Mouse (Mus musculus) small intestine, adult 2 months (tissue): ENCODE results near the gene Uqcc2. TPM values are rescaled to one million over a fixed set of nuclear protein-coding genes. Genes with fewer than 3 reads are reported as not detected.
A peak's percentile ranks its signal among the peaks of the same experiment; 100 is the strongest.

Source experiments
- H3K27ac ChIP-seq: fragments of 200-500 bp; 2 replicates; pipeline ENCODE4 v1.5.1; 2012; ENCODE audit warnings: low read depth, low read length, control low read depth, inconsistent platforms; ENCODE audit not compliant: insufficient read depth
- H3K27me3 ChIP-seq: fragments of 200-500 bp; 2 replicates; pipeline ENCODE4 v1.6.1; 2012; ENCODE audit warnings: mild to moderate bottlenecking, moderate library complexity, low read length, inconsistent platforms; ENCODE audit not compliant: control insufficient read depth, insufficient read depth
- H3K36me3 ChIP-seq: fragments of 200-500 bp; 2 replicates; pipeline ENCODE4 v1.6.1; 2012; ENCODE audit warnings: mild to moderate bottlenecking, low read length, control low read depth, inconsistent platforms; ENCODE audit not compliant: control insufficient read depth, insufficient read depth
- H3K4me1 ChIP-seq: fragments of 200-500 bp; 2 replicates; pipeline ENCODE4 v1.6.1; 2012; ENCODE audit warnings: low read length, inconsistent platforms, mixed read lengths; ENCODE audit not compliant: control insufficient read depth, insufficient read depth, insufficient read length
- H3K4me3 ChIP-seq: fragments of 200-500 bp; 2 replicates; pipeline ENCODE4 v1.5.1; 2012; ENCODE audit warnings: low read depth, mild to moderate bottlenecking, control low read depth, inconsistent platforms, low read length, moderate library complexity
- CTCF ChIP-seq: fragments of 200-500 bp; IDR thresholded peaks from 2 replicates; pipeline ENCODE4 v1.5.1; 2012; ENCODE audit warnings: low read depth, mild to moderate bottlenecking, control low read depth, inconsistent platforms, low read length, moderate library complexity, mixed read lengths; ENCODE audit not compliant: insufficient replicate concordance, insufficient read length; ENCODE audit errors: extremely low read depth
- POLR2A ChIP-seq: fragments of 200-500 bp; IDR thresholded peaks from 2 replicates; pipeline ENCODE4 v1.6.1; 2012; ENCODE audit warnings: low read depth, mild to moderate bottlenecking, control low read depth, inconsistent platforms, low read length, moderate library complexity
- WGBS: fragments of 180-500 bp; shearing (Covaris S2); methylation state at CpG from one replicate; pipeline ENCODE4 v1.1.7; 2018; 5-methylcytosine and 5-hydroxymethylcytosine counted together
- polyA plus RNA-seq: library from polyadenylated mRNA; depleted of rRNA; stranded (reverse); fragments of >200 nt; gene quantifications from 2 replicates; pipeline ENCODE4 v1.2.3, GENCODE M21; 2012

Uqcc2 gene
- polyA plus RNA-seq, 1 experiment = 103 TPM

DNA sequence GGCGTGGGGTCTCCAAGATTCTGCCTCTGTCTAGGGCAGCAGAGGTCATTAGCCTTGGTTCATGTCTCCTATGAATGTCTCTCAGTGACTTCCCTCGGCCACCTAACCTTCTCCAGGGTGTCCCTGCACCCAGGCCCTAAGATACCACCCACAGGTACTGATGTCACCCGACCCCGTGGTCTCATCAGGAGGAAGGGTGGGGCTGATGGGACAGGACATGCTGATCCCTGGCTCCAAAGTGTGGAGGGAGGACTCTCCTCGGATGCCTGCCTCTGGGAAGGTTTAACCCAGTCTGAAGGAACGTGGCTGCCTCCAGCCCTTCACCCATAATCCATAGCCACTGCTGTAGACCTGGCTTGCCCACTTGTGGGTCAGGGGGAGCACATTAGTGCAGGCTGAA lies 33.2 kb upstream of the Uqcc2 start:
- Histone ChIP-seq H3K4me3 (no peak overlapping the region), H3K27me3 (no peaks in the 10 kb centered on the region), H3K36me3 (no peaks in the 10 kb centered on the region), H3K4me1 (no peaks in the 10 kb centered on the region), H3K27ac (no peak overlapping the region)
- TF ChIP-seq POLR2A (no peak), CTCF (no peak)
- WGBS = 71% methylated on average over 6 of the region's 6 CpGs

DNA sequence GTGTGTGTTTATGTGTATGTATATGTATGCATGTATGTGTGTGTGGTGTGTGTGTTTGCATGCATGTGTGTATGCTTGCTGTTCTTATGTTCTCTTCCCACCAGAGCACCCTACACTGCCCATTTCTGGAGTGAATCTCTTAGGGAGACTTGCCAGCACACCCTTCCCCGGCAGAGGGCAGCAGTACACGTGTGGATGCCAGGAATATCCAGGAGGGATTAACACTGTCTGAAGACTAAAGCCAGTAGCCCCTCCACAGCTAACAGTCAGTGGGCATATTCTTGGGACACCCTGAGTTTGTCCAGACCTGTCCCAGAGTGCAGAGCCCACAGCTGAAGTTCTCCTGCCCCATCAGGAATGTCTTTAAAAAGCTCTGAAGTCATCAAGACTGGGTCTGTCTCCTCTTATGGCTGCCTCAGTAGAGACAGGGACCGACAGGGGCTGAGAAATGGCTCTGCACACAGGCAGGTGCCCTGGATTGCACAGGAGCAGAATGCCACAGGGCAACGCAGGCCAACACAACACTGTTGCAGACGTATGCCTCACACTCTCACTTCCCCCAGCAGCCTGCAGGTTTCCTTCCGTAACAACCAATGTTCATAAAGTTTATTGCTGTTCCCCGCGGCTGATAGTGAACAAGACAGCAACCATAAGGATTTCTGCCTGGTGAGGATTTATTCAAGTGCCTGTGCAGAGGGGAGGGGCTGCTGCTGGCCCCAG lies 31.5 kb upstream of the Uqcc2 start:
- 25% methylated on average over 8 of the region's 8 CpGs for WGBS
- Histone ChIP-seq H3K27ac (no peak overlapping the region), H3K27me3 (no peaks in the 10 kb centered on the region), H3K4me3 (no peak overlapping the region), H3K4me1 (no peaks in the 10 kb centered on the region), H3K36me3 (no peaks in the 10 kb centered on the region)
- TF ChIP-seq CTCF (peak; percentile 44; the same call in 1 of the 2 replicates), POLR2A (no peak)

GRCm38 (mm10) chr17:27160905-27161304 lies 27.2 kb upstream of the Uqcc2 start:
- 45% methylated on average over 4 of the region's 4 CpGs for WGBS
- TF ChIP-seq POLR2A (no peak), CTCF (no peak)

GRCm38 (mm10) chr17:27159169-27159568 lies 25.5 kb upstream of the Uqcc2 start:
- no peak overlapping the region for H3K27ac ChIP-seq
- H3K36me3 ChIP-seq = no peaks in the 10 kb centered on the region
- 75% methylated on average over 7 of the region's 7 CpGs for WGBS
- no peaks in the 10 kb centered on the region for H3K27me3 ChIP-seq
- H3K4me1 ChIP-seq = no peaks in the 10 kb centered on the region
- H3K4me3 ChIP-seq = no peak overlapping the region
- TF ChIP-seq CTCF (no peak), POLR2A (no peak)

More at GRCm38 (mm10) chr17:27160905-27161304, 27.2 kb upstream of the Uqcc2 start:
- no peaks in the 10 kb centered on the region for H3K4me1 ChIP-seq
- no peak overlapping the region for H3K4me3 ChIP-seq
- no peaks in the 10 kb centered on the region for H3K27me3 ChIP-seq
- H3K36me3 ChIP-seq = no peaks in the 10 kb centered on the region
- no peak overlapping the region for H3K27ac ChIP-seq

DNA sequence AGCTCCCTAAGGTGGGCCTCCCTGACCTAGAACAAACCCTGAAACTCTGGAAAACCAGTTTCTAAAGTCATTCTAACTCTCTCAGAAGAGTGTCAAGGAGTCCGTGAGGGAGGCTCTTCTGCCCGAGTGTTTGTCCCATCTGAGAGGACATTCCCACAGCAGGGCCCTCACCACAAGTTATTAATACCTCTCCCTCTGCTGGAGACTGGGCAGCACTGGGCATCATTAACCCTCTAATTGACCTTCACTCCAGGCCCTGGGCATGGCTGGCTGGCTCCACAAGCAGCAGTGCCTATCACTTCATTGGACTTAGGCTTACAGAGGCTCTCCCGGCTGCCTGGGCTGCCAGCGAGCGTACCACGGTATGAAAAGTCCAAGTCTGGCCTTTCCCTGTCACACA lies 24.7 kb upstream of the Uqcc2 start:
- no peak overlapping the region for H3K4me3 ChIP-seq
- TF ChIP-seq POLR2A (no peak), CTCF (no peak)
- H3K36me3 ChIP-seq = no peaks in the 10 kb centered on the region
- no peaks in the 10 kb centered on the region for H3K27me3 ChIP-seq
- H3K27ac ChIP-seq = no peak overlapping the region
- H3K4me1 ChIP-seq = no peaks in the 10 kb centered on the region
- WGBS = 85% methylated on average over 6 of the region's 6 CpGs

DNA sequence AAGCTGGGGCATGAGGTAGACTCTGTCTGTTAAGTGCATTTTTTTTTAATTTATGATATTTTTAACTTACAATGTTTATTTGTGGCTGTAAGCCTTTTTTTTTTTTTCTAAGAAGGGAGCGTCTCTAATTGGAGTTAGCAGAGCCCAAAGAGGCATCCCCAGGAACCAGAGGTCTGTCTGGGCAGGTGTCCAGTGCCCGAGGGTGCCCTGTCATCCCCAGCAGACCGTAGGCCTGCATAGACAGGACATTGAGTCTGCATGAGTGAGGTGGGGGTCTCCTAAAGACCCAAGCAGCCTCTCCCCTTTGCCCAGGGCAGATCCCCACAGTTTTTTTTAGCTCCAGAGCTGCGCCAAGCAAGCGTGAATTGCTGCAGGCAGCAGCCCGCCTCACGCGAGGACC lies 22.0 kb upstream of the Uqcc2 start:
- Histone ChIP-seq H3K4me3 (no peak overlapping the region), H3K4me1 (no peaks in the 10 kb centered on the region), H3K27me3 (no peaks in the 10 kb centered on the region), H3K27ac (no peak overlapping the region), H3K36me3 (no peaks in the 10 kb centered on the region)
- no peak for TF ChIP-seq POLR2A
- no peak for TF ChIP-seq CTCF
- 81% methylated on average over 8 of the region's 8 CpGs for WGBS

DNA sequence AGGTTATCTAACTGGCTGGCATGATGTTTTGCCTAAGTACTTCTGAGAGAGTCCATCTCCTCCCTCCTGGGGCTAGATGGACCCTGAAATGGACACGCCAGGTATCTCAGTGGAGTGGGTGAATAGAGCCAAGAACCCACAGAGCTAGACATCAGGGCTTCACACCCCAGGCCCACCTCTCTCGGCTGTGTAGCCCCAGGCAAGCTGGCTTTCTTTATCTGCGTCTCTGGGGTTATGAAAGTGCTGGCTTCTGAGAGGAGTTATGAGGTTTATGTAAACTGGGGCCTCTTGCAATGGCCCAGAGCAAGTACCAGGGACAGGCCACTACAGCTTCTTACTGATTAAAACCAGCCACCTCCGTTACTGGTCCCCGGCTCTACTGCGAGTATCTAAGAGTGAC lies 21.2 kb upstream of the Uqcc2 start:
- Histone ChIP-seq H3K4me3 (no peak overlapping the region), H3K27me3 (no peaks in the 10 kb centered on the region), H3K4me1 (no peaks in the 10 kb centered on the region), H3K27ac (no peak overlapping the region), H3K36me3 (no peaks in the 10 kb centered on the region)
- TF ChIP-seq CTCF (no peak), POLR2A (no peak)
- WGBS = 72% methylated on average over 6 of the region's 6 CpGs

DNA sequence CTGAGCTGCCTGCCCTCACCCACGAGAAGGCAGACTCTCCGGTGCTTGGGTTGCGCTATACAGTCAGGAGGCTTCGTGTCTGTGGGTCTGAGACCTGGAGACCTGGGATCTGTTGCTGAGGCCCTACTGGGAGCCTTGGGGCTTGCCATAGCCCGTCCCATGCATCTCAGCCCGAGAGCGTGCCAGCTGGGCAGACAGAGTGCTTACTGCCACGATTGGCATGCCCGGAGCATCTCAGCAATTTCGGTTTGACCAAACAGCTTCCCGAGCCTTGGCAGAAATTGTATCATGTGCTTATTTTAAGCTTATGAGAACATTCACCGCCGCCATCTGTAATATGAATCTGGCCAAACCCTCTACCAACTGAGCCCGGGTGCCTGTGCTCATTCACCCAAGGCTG lies 20.5 kb upstream of the Uqcc2 start:
- WGBS = 89% methylated on average over 14 of the region's 14 CpGs

More for the DNA sequence above, 20.5 kb upstream of the Uqcc2 start:
- Histone ChIP-seq H3K27ac (no peak overlapping the region), H3K36me3 (no peaks in the 10 kb centered on the region), H3K4me1 (no peaks in the 10 kb centered on the region), H3K27me3 (no peaks in the 10 kb centered on the region), H3K4me3 (no peak overlapping the region)
- no peak for TF ChIP-seq POLR2A
- no peak for TF ChIP-seq CTCF
